Mouse (Mus musculus): ENCODE measurements at regions not wholly inside any gene's neighbourhood (a gene's known extent, or its start where the extent isn't known, plus 50 kb on each side); places are given as distances from the start of the nearest gene placed in this dataset.

GRCm38 (mm10) chr13:90376619-90377018 lies 287.2 kb upstream of the Xrcc4 start:
- DNase-seq (ENCODE audit: low spot score in 2 of 2), result no peak

- no peak for DNase-seq (ENCODE audit: low spot score in 2 of 2)
Measured at GRCm38 (mm10) chr13:90376207-90376606, 286.8 kb upstream of the Xrcc4 start.

DNA sequence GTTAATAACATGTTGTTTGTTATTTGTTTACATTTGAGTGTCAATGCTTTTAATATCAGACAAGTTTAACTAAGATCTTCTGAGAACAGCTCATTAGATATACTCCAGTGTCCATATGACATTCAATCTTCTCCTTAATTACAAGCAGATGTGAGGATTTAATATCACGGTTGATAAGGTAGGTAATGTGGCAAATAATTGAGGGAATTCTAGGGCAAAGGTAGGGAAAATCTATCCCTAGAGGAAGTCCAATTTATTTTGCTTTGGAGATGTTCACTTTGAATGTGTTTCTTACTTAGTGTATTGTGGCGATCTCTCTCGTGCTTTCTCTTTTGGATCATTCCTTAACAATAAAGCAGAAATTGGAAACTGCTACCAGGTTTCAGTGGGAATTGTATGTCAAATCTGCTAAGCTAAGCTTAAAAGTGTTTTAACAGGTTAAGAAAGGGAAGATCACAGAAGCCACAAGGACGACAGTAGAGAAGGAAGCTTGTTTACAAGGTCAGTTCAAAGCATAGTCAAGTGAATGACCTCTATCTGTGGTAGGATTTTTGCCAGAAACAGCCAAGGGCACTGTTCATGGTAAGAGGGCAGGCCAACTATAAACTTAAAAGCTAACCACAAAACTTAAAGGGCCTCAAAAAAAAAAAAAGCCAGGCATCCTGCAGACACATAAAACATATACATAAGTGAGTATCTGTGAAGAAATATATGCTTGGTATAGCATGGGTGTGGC lies 282.2 kb upstream of the Xrcc4 start:
- no peak for DNase-seq (ENCODE audit: low spot score in 2 of 2)

- no peak for DNase-seq (ENCODE audit: low spot score in 2 of 2)
Measured at GRCm38 (mm10) chr13:90370746-90371414, 281.5 kb upstream of the Xrcc4 start.

GRCm38 (mm10) chr13:90364518-90365027 lies 275.2 kb upstream of the Xrcc4 start:
- no peak for DNase-seq (ENCODE audit: low spot score in 2 of 2)

- DNase-seq (ENCODE audit: low spot score in 2 of 2), result no peak
Measured at GRCm38 (mm10) chr13:90359861-90360601, 270.6 kb upstream of the Xrcc4 start.

- DNase-seq (ENCODE audit: low spot score in 2 of 2), result no peak
Measured at GRCm38 (mm10) chr13:90358149-90358548, 268.7 kb upstream of the Xrcc4 start.

GRCm38 (mm10) chr13:90355602-90356001 lies 266.2 kb upstream of the Xrcc4 start:
- no peak for DNase-seq (ENCODE audit: low spot score in 2 of 2)

- DNase-seq (ENCODE audit: low spot score in 2 of 2), result no peak
Measured at GRCm38 (mm10) chr13:90342823-90343222, 253.4 kb upstream of the Xrcc4 start.

DNA sequence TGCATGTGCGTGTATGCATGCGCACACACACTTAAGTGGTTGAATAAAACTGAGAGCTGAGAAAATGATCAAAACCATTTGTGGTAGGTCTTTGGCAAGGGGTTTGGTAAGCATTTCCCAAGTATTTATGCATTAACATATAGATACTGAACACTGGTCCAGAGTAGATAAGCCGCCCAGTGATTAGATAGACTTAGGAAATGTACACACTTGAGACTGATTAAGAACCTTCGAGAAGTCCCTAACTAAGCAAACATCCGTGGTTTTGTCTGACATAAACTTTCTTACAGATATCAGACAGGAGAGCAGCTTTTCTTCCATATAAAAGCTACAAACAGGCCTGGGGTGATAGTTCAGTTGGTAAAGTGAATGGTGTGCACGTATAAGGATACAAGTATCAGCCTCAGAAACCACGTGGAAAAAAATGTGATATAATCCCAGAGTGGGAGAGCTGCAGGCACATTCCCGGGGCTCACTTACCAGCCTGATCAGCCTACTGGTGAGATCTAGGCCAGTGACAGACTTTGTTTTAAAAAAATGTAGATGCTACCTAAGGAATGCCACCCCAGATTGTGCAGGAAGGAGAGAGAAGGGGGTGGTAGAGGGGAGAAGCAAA lies 252.3 kb upstream of the Xrcc4 start:
- no peak for DNase-seq (ENCODE audit: low spot score in 2 of 2)

GRCm38 (mm10) chr13:90340647-90341160 lies 251.3 kb upstream of the Xrcc4 start:
- no peak for DNase-seq (ENCODE audit: low spot score in 2 of 2)

DNA sequence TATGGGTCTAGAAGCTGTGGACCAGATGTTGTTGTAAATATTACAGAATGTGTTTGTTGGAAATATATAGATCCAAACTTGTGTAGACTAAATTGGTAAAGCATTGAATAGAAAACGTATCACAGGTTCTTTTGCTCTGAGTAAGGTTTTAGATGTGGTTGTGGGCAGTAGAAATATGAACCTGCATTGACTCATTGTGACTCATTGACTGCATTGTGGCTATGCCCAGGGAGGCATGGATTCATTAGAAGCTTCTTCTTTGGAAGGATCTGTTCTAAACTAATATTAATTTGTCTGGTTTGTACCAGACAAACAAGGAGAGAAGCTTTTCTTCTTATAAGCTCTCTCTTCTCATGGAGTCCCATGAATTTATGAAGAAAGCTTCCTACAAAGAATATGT lies 248.2 kb upstream of the Xrcc4 start:
- DNase-seq (ENCODE audit: low spot score in 2 of 2), result no peak

DNA sequence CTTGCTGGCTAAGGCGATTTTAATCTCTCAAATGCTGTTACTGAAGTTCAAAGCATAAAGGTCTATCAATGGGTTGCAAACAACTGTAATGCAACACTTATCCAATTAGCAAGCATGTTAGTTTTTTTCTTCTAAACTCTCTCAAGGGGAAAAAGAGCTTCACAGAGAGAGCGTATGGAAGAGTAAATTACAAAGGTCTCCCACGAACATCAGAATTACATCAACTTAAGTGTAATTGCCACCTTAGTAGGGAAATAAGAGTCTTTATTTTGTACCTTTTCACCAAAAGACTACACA lies 246.3 kb upstream of the Xrcc4 start:
- DNase-seq (ENCODE audit: low spot score in 2 of 2), result no peak

DNA sequence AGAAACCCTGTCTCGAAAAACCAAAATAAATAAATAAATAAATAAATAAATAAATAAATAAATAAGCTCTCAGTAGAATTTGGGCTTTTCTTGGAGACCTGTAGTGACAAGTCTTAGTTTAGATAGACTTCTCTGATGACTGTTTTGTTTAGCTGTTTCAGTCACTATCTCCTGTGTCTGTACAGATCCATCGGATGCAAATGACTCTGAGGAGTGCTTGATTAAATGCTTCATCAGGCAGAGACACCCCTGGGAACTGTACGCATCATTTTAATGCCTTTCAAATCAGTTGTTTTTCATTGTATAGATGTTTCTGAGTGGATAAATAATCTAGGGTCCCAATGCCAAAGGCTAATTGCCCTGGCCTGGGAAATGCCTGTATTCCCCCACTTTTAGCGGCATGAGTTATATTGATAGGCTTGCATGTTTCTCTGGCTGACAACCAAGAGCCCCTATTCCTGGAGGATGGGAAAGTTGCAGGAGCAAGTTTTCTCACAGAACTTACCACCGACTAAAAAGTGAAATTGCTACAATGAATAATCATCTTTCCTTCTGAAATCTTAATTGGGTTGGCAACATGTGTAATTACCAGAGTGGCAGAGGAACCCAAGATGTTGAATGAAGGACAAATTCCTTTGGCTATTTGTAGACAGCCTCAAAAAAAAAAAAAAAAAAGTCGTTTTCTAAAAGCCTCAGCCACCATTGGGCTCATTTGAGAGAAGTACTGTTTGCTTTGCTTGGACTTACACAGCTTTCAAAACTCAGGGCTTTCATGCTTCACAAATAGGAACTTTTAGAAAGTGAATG lies 245.7 kb upstream of the Xrcc4 start:
- DNase-seq (ENCODE audit: low spot score in 2 of 2), result no peak

DNA sequence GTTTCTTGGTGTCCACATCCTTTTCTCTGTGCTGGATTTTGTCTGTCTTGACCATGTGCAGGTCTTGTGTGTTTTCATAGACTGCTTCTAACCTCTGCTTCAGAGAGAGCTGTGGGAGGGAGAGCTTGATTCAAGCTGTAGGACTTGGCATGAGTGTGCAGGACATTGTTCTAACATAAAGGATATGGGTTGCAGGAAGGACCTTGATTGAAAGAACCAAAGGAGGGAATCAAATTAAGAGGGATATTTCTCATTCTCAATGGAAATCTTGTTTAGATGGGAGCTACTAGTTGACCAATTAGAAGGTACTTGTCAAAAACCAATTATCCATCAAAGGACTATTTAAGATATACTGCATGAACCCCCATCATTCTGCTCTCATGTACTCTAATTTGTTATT lies 244.9 kb upstream of the Xrcc4 start:
- DNase-seq (ENCODE audit: low spot score in 2 of 2), result no peak

- DNase-seq (ENCODE audit: low spot score in 2 of 2), result no peak
Measured at GRCm38 (mm10) chr13:90325226-90325625, 235.8 kb upstream of the Xrcc4 start.

GRCm38 (mm10) chr13:90313209-90313978 lies 224.0 kb upstream of the Xrcc4 start:
- no peak for DNase-seq (ENCODE audit: low spot score in 2 of 2)

DNA sequence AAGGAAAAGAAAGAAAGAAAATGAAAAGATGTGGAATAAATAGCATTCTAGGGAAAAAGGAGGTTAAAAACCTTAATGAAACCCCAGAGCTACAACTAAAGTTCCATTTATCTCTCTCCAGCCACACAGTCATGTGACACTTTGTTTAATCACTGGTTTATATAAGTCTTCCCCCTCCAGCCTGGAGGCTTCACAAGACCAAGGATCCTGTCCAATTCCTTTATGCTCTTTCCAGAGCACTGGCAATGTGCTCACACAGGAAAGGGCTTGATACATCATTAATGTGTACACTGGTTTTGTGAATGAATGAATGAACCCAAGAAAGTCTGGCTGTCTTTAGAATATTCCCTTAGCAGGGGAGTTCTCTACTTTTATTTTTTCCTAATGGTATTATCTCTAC lies 221.1 kb upstream of the Xrcc4 start:
- no peak for DNase-seq (ENCODE audit: low spot score in 2 of 2)

GRCm38 (mm10) chr13:90300481-90300880 lies 211.1 kb upstream of the Xrcc4 start:
- no peak for DNase-seq (ENCODE audit: low spot score in 2 of 2)

DNA sequence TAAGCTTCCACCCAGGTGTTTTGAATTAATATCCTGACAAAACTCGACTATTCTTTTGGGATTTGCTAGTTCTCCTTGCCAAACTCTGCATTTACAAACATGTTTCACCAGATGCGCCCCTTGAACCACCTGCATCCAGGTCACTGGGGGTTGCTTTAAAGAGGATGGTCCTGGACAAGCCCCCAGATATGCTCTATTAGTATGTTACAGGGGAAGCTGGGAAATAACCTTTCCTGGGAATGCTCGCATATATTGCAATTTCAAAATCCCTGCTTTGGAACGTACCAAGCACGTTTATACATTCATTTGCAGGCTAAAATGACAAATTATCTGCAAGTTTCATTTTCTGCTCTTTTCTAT lies 205.2 kb upstream of the Xrcc4 start:
- DNase-seq (ENCODE audit: low spot score in 2 of 2), result no peak

All from frontal cortex, postnatal 25 days (tissue).